Mouse (Mus musculus): ENCODE results near the gene Pak7.
A peak's percentile ranks its signal among the peaks of the same experiment; 100 is the strongest.
"Not testable (repeated sequence)": the region's sequence is repeated elsewhere in the genome, so short reads cannot be mapped to it uniquely, and the experiment has no call there.

Gene Pak7

DNA sequence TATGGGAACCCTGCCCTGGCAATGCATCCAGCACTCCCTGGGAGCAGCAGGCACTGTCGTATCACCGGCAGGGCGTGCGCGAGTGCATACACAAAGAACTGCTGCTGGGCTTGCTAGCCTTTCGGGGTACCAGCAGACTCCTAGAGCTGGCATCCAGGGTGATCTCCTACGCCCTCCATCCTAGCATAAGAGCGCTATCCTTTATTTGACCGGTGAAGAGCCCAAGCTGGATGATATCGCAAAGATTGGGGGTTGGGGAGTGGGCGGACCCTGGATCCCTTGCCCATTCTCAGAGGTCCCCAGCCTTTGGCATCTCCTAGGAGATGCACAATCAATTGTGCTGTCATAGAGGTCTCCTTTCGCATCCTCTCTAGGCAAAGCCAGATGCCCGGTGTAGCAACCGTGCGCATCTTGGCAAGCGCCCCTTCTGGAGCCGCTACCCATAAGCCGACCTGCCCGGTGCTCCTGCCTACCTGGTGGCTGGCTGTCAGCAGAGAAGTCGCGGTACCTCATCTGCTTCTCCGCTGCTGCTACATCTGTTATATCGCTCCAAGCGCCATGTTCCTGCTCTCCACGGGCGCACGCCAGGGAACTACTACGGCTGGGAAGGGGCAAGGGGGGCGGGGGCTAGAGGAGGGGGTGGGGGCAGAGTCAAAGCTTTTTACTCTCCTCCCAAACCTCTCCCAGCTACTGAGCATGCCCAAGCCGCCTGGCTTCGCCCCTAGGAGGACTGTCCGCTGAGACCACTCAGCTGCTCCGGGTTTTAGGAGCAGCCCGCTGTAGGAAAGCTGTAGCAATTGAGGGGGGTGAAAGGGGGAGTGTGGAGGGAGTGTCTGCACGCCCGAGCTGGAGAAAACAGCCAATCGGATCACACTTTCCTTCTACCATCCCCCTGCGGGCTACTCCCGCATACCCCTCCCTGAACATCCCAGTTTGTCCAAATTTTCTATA lies at the start of gene Pak7:
Pak7 (minus strand) TSS at position 787 of the 951 bp plus-strand sequence.
- DNase-seq (ENCODE audit: low read depth, low spot score), result peak; percentile 65

DNA sequence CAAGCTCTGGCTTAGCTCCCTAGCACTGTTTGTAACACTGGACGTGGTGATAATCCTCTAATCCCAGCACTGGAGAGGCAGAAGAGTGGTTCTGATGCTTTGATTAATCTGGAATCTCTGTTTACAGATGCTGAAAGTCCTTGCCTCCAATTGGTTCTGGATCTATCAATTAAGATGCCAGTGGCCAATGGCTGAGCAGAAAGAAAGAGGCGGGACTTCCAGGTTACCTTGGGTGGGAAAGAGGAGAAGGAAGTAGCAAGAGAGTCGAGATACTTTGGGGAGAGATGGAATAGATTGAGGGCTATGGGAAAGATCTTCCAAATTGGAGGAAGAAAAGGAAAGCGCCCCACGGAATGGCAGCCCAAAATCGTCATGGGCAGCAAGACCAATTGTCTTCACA lies 37.8 kb upstream of the Pak7 start:
- DNase-seq (ENCODE audit: low read depth, low spot score), result peak; percentile 49

DNA sequence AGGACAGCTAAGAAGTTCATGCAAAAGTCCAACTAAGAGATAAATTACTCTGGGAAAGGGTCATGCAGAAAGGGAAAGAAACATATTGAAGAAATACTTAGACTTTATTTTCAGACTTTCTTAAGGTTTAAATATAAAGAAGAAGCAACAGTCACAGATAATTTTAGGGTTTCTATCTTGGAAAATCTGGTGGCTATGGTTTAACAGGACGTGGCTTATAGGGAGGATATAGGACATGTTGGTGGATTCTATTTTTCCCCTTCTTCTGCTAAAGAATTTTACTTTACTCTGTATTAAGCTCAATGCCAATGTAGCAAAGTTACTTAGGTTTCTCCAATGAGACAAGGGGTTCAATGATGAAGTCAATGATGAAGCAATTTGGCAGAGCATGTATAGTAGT lies 31.8 kb upstream of the Pak7 start:
- no peak for DNase-seq (ENCODE audit: low read depth, low spot score)

DNA sequence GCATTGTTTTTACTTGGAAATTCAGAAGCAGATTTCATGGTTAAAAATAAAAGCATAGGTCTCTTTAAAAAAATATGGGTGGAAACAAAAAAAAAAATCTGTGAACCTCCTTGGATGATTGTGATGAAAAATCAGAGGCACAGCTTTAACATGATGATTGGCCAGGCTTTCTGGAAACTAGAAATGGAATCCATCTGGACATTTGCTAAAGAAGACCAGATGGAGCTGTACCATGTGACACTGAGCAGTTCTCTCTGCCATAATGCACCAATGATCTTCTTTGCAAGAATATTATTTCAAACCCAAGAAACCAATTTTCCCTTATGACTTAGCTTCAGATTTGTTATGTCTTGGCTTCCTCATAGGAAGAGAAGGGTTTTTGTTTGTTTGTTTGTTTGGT lies 28.6 kb upstream of the Pak7 start:
- no peak for DNase-seq (ENCODE audit: low read depth, low spot score)

DNA sequence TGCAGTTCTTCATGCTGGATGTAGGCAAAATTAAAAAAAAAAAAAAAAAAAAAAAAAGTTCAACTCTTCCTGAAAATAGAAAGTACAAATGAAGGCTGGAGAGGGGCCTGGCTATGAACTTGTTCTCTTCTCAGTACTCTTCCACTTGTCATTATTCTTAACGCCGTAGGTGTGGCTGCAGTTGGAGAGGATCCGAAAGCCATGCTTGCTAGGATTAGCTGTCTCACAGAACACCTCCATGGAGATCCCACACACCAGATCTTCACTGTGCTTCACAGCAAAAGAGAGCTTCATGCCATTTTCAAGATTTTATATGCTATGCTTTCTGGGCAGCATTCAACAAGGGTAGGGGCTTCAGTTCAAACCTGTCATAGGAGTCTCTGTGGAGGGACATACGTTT lies 14.8 kb upstream of the Pak7 start:
- DNase-seq (ENCODE audit: low read depth, low spot score), result no peak

DNA sequence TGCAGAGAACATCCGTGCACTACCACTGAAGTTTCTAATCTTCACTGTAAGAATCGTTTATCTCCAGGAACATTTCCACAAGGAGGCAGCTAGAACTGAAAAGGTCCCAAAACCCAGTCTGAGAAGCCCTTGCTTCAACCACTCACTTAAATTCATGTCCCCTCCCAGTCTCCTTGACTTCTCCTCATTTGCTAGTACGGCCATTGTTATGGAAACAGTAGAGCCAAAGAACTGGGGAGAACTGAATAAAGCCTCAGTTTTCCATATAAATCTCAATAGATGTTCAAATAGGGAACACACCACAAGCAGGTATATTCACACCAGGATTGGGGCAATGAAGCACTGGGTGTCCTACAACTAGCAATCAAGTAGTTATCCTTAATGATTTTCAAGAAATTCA lies 12.4 kb downstream of the Pak7 start:
- DNase-seq (ENCODE audit: low read depth, low spot score), result peak; percentile 69

DNA sequence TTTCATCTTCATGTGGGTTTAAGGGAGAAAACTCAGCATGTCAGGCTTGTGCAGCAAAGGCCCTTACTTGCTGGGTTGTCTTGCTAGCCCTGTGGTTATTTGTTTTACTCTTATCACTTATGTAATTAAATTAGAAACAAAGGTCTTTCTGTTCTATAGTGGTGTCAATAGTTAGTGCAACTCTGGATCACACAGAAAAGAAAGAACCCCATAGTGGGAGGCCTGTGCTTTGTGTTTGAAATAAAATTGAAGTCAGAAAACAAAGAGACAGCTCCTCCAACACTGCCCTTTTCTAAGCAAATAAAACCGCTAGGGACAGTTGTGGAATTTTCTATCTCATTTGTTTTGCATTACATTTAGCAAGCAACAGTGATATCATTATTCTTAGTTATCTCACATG lies 15.4 kb downstream of the Pak7 start:
- no peak for DNase-seq (ENCODE audit: low read depth, low spot score)

DNA sequence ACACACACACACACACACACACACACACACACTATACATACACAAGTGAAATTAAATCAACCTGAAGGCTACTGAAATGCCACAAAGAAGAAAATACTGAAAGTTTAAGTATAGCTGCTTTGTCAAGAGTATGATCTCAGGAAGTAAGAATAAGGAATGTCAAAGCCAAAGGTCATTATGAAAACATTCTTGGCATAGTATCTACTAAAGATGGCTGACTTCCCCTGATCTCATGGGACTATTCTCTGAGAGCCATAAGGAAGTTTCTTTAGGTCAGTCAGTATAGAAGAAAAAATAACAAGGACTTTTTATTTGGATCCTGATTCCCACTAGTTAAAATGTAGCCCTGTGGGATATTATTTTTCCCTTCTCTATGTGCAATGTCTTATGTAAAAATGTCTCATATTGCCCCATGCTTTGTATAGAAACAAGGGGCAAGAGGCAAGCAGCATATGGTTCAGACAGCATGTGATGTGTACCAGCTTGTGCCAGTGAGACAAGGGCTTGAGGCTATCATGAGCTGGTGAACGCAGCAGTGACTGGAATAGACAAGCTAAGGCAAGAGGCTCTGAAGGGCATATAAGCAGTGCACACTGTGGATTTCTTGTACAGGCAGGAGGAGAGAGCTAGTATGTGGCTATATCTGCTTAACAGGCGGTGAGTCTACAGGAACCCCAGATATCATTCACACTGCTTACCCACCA lies 36.2 kb downstream of the Pak7 start:
- no peak for DNase-seq (ENCODE audit: low read depth, low spot score)

DNA sequence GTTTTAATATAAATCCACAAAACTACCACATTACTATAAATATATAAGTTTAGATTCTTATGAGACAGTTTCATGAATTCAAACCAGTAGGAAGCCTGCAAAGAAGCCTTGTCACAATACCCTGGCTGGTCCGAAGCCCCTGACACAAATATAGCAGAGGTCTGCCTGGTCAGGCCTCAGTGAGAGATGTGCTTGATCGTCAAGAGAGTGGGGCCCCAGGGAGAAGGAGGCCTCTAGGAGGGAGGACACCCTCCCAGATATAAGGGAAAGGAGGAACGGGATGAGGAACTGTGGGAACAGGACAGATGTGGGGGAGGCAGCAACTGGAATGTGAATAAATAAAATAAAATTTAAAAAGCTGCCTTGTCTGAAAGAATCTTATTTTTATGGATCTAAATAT lies 37.3 kb downstream of the Pak7 start:
- DNase-seq (ENCODE audit: low read depth, low spot score), result no peak

DNA sequence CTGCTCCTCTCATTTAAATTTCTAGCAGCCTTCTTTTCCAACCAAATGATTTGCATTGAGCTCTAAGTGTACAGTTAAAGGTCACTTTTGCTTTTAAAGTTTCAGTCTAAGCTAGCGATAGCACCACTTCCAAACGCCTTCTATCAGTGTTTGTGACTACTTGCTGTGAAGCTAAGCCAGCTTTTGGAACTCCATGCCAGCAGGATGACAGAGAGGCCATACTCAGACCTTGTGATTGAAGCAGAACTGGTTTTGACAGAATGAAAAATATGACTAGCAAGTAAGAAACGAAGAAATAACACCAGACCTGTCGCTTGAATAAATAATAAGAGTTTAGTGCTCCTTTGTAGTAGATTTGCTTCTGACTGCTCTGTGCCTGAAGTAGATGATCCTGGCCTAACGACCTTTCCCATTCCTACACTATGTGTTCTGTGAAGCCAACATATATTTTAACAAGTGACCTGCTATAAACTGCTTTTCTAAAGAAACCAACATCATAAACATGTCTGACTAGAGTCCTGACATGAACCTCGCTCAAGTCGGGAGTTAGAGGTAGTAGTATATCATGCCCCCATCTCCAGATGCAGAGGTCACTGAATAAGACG lies 38.0 kb downstream of the Pak7 start:
- no peak for DNase-seq (ENCODE audit: low read depth, low spot score)

DNA sequence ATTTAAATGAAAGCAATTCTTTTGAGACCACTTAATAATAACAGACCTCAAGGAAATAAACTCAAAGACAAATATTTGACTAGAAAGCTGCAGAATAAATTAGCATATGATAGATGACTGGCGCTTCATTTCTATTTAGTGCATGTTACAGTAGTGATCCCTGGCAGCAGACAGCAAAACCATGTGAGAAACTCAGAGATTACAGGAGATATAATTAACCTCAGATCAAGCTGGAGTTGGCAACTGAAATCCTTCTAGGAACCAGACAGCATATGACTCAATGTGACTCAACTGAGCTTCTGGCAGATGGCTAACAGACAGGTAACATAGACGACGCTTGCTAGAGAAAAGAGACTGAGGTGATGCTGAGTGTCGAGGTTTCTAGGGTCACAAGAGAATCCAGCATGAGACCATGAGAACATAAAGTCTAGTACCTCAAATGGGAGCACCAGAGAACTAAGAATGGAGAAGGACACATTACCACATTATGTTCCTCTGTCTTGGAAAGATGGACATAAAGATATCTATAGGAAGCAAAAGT lies 43.5 kb downstream of the Pak7 start:
- not testable (repeated sequence) for DNase-seq (ENCODE audit: low read depth, low spot score)

DNA sequence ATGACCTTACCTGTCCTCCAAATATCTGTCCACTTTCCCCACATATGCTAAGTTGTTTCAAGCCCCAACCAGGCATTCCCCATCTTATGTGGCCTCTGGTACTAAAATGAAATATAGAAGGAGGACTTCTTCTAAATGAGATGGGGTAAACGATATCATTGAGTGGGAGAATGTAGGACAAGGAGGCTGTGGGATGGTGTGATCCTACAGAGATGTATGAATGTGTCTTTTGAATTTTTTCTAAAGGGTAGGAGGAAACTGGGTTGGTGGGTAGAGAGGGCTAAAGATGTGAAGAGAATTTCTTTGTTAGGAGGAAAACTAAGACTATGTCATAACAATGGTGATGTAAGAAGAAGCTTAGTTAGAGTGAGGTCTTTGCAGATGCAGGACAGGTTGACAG lies 57.8 kb downstream of the Pak7 start:
- DNase-seq (ENCODE audit: low read depth, low spot score), result no peak

DNA sequence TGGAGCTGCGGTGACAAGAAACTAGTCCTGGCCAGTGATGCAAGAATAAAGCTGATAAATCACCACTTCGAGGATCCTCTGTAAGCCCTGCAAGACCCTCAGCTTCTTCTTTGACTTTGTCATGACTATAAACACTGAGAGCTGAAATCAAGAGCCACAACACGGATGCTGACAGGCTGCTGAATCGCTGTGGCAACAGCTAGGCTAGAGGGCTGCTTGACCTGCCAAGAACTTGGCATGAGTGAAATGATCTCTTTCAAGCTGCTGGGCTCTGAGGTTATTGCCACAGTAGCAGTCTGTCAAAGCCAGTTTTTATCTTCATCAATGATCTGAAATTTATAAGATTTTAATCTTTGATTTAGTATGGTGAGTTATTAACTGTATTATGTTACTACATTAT lies 62.1 kb downstream of the Pak7 start:
- DNase-seq (ENCODE audit: low read depth, low spot score), result no peak

DNA sequence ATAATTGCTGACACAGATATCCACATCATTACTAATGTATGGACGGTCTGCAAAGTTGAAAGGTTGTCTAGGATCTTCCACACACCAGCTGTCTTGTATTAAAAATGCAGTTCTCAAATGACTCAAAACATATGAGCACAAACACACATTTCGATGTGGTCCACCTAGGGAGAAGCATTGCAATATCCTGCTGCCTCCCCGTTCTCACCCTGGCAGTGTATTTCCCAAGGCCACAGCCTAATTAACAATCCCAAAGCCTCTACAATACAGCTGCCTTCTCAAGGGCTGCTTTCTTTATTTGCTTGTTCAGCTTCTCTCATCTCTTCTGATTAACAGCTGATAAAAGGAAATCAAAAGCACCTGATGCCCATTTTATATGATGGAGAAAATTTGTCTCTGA lies 78.5 kb downstream of the Pak7 start:
- DNase-seq (ENCODE audit: low read depth, low spot score), result no peak

DNA sequence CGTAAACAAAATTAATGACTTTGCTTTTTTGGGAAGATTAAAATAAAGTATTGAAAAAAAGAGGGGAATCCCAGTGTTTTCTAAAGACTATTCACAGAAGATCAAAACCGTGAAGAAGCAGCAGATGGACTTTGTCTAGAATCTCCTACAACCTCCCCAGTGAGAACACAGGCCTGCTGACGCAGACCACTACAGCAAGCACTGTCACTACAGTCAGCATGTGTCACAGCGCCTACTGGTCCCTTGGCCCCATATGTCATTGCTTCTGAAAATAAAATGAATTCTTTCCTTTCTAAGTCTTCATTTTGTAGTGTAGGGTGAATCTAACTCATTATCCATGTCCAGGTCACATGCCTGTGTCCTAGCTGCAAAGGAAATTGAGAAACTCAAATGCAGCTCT lies 79.0 kb downstream of the Pak7 start:
- DNase-seq (ENCODE audit: low read depth, low spot score), result no peak

DNA sequence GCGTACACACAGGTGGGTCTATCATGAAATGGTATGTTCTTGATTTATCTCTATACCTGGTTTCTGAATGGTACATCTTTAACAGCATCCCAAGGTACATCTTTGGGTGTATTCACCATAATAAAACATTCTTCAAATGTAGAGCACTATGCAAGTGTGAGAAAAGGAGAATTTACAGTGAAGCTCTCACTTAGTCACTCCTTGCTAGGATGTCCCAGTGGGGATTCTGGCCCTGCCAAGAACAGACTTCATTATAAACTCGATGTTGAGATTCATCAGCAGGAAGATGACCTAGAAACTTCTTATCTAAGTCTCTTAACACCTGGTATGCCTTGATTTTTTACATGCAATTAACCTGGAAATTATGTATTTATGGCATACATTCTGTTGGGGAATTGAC lies 85.6 kb downstream of the Pak7 start:
- DNase-seq (ENCODE audit: low read depth, low spot score), result no peak

DNA sequence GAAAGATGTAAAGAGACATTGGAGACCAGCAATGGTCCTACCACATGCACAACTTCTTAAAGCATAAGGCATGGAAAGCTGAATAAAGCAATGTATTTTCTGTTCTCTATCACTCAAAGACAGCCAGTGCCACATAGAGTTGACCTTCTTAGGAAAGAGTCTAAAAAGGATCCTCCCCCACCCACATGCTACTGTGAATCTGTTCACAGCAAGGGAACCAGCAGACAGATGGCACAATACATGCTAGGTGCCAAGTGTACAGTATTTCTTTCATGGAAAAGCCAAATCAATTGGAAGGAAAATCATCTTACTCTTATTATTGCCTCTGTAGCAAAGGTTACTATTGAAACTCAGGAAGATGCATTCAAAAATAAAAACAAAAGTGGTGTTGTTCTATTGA lies 86.4 kb downstream of the Pak7 start:
- no peak for DNase-seq (ENCODE audit: low read depth, low spot score)

DNA sequence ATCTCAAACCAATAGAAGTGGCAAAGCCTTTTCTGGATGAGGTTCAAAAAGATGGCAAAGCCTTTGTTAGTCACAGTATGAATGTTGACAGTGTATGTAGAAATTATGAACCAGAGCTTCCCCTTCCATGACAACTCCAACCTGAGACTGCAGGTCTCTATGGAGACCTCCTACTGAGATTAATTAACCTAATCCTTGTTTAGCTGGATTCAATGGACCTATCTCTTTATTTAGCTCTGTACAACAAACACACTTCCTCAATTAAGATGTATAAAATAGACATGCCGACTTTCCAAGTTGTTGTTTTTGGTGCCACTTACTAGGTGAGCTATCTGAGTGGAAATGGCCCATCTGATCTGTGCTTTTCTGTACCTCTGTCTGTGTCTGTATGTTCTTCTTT lies 90.4 kb downstream of the Pak7 start:
- DNase-seq (ENCODE audit: low read depth, low spot score), result no peak

DNA sequence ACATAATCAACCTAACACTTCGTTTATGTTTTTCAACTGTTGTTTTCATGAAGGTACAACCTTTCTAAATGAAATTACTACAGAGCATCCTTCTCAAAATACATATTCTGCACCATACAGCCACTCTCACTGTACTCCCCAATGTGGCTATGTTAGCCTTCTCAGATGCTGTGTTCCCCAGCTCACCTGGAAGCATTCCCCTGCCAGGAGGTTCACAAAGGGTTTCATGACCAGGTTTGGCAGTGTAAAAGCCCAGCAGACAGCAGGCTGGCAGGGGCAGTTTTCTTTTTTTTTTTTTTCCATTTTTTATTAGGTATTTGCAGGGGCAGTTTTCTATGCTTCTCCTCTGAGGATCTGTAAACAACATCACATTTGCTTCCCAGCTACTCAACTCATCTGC lies 105.7 kb downstream of the Pak7 start:
- no peak for DNase-seq (ENCODE audit: low read depth, low spot score)

DNA sequence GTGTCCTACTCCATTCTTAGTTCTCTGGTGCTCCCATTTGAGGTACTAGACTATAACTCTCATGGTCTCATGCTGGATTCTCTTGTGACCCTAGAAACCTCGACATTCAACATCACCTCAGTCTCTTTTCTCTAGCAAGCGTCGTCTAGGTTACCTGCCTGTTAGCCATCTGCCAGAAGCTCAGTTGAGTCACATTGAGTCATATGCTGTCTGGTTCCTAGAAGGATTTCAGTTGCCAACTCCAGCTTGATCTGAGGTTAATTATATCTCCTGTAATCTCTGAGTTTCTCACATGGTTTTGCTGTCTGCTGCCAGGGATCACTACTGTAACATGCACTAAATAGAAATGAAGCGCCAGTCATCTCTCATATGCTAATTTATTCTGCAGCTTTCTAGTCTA lies 145.8 kb downstream of the Pak7 start:
- DNase-seq (ENCODE audit: low read depth, low spot score), result not testable (repeated sequence)

DNA sequence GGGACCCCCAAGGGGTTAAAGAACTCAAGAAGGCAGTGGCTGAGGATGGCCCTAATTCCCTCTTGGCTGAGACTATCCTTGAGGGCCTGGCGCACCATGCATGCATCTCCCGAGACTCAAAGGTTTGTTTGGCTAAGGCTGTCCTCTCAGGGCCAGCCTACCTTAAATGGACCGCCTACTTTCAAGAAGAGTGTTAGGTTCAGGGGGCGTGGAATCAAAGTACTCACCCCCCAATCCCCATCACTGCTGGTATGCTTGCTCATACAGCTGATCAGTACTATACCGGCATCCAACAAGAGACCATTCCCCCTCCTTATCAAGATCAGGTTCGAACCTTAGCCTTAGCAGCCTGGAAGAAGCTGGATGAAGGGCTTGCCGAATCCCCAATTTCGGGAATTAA lies 156.5 kb downstream of the Pak7 start:
- DNase-seq (ENCODE audit: low read depth, low spot score), result no peak

DNA sequence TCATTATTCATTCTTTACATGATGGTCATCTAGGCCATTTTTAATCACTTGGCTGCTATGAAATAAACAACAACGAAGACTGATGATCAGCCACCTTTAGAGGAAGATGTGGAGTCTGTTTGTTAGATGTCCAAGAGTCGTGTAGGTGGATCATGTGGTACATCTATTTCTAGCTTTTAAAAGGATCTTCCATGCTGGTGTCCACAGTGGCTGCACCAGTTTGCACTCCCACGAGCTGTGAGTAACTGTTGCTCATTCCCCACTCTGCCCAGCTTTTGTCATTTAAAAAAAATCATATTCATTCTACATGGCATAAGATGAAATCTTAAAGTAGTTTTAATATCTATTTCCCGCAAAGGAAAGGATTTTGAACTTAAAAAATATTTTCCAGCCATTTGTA lies 183.7 kb downstream of the Pak7 start:
- no peak for DNase-seq (ENCODE audit: low read depth, low spot score)

Data from R1 (cell line).